Mouse (Mus musculus) liver, embryonic 15.5 days (tissue): Measurements from ENCODE around the gene Hs2st1. TPM values are rescaled to one million over a fixed set of nuclear protein-coding genes. Genes with fewer than 3 reads are reported as not detected.

Source experiments
- ATAC-seq: fragments of 200-750 bp; cut with Nextera tagmentation; 2 replicates; pipeline ENCODE4 v1.8.0; 2017; ENCODE audit warnings: moderate number of reproducible peaks, mild to moderate bottlenecking, moderate library complexity; ENCODE audit not compliant: insufficient read depth
- H3K27ac ChIP-seq: fragments of 300-500 bp; sonication (generic); replicated peaks from 2 replicates; pipeline ENCODE4 v1.5.1; 2015; ENCODE audit warnings: mild to moderate bottlenecking, inconsistent platforms
- H3K27me3 ChIP-seq: fragments of 300-500 bp; sonication (generic); 2 replicates; pipeline ENCODE4 v1.6.1; 2015; ENCODE audit warnings: mild to moderate bottlenecking, inconsistent platforms
- H3K36me3 ChIP-seq: fragments of 300-500 bp; sonication (generic); replicated peaks from 2 replicates; pipeline ENCODE4 v1.6.1; 2015; ENCODE audit warnings: moderate library complexity, mild to moderate bottlenecking, inconsistent platforms
- H3K4me1 ChIP-seq: fragments of 300-500 bp; sonication (generic); replicated peaks from 2 replicates; pipeline ENCODE4 v1.6.1; 2015; ENCODE audit warnings: inconsistent platforms
- H3K4me2 ChIP-seq: fragments of 300-500 bp; sonication (generic); 2 replicates; pipeline ENCODE4 v1.6.1; 2015; ENCODE audit warnings: moderate library complexity, mild to moderate bottlenecking, inconsistent platforms
- H3K4me3 ChIP-seq: fragments of 300-500 bp; sonication (generic); replicated peaks from 2 replicates; pipeline ENCODE4 v1.5.1; 2015; ENCODE audit warnings: mild to moderate bottlenecking, inconsistent platforms
- H3K9ac ChIP-seq: fragments of 300-500 bp; sonication (generic); 2 replicates; pipeline ENCODE4 v1.6.1; 2015; ENCODE audit warnings: moderate library complexity, mild to moderate bottlenecking, inconsistent platforms
- H3K9me3 ChIP-seq: fragments of 300-500 bp; sonication (generic); replicated peaks from 2 replicates; pipeline ENCODE4 v1.6.1; 2016; ENCODE audit warnings: inconsistent platforms
- WGBS: fragments of 180-500 bp; shearing (Covaris S2); methylation state at CpG from one replicate; pipeline ENCODE4 v1.1.7; 2015; ENCODE audit warnings: mixed read lengths; ENCODE audit not compliant: insufficient replicate concordance; 5-methylcytosine and 5-hydroxymethylcytosine counted together
- polyA plus RNA-seq: library from polyadenylated mRNA; unstranded; fragments of >200 nt; fragmentation: Nextera tagmentation; extraction: Ambion mirVana; gene quantifications from 2 replicates; pipeline ENCODE4 v1.2.1, GENCODE M21; 2015

Hs2st1 gene
- polyA plus RNA-seq, 1 experiment from 2014 or later, result 1.9 TPM

GRCm38 (mm10) chr3:144501930-144502329, 68.1 kb downstream of the Hs2st1 start:
- no peaks in the 10 kb centered on the region for H3K27me3 ChIP-seq
- H3K36me3 ChIP-seq, result no peaks in the 10 kb centered on the region
- H3K9ac ChIP-seq, result no peak overlapping the region
- 73% methylated on average over 7 of the region's 7 CpGs for WGBS
- H3K4me3 ChIP-seq, result no peak overlapping the region
- no peak overlapping the region for H3K27ac ChIP-seq
- H3K4me2 ChIP-seq, result no peak overlapping the region
- H3K4me1 ChIP-seq, result peaks cover 11% of the 10 kb centered on the region; the same call in 1 of the 2 replicates
- no peak for ATAC-seq
- no peaks in the 10 kb centered on the region for H3K9me3 ChIP-seq

- Histone ChIP-seq H3K9me3 (no peaks in the 10 kb centered on the region), H3K27me3 (no peaks in the 10 kb centered on the region), H3K4me1 (no peaks in the 10 kb centered on the region), H3K27ac (no peak overlapping the region), H3K9ac (no peak overlapping the region), H3K36me3 (no peaks in the 10 kb centered on the region), H3K4me2 (no peak overlapping the region), H3K4me3 (no peak overlapping the region)
- WGBS, result 65% methylated on average over 5 of the region's 5 CpGs
- ATAC-seq, result no peak
Observed at GRCm38 (mm10) chr3:144496762-144497161, 73.2 kb downstream of the Hs2st1 start.

- Histone ChIP-seq H3K9me3 (no peaks in the 10 kb centered on the region), H3K4me1 (no peaks in the 10 kb centered on the region), H3K4me3 (no peak overlapping the region), H3K27ac (no peak overlapping the region), H3K36me3 (no peaks in the 10 kb centered on the region), H3K27me3 (no peaks in the 10 kb centered on the region), H3K9ac (no peak overlapping the region), H3K4me2 (no peak overlapping the region)
- ATAC-seq, result no peak
- WGBS, result 73% methylated on average over 5 of the region's 5 CpGs
Observed at GRCm38 (mm10) chr3:144494838-144495237, 75.1 kb downstream of the Hs2st1 start.

GRCm38 (mm10) chr3:144488787-144489186, 81.2 kb downstream of the Hs2st1 start:
- H3K4me1 ChIP-seq, result peaks cover 3% of the 10 kb centered on the region; the same call in 1 of the 2 replicates
- no peaks in the 10 kb centered on the region for H3K36me3 ChIP-seq
- no peak overlapping the region for H3K4me3 ChIP-seq
- H3K9ac ChIP-seq, result no peak overlapping the region
- WGBS, result 48% methylated on average over 2 of the region's 2 CpGs
- H3K4me2 ChIP-seq, result no peak overlapping the region
- no peak for ATAC-seq
- no peak overlapping the region for H3K27ac ChIP-seq
- no peaks in the 10 kb centered on the region for H3K9me3 ChIP-seq
- H3K27me3 ChIP-seq, result no peaks in the 10 kb centered on the region

GRCm38 (mm10) chr3:144480595-144480994, 89.4 kb downstream of the Hs2st1 start:
- WGBS, result 83% methylated on average over 5 of the region's 5 CpGs

GRCm38 (mm10) chr3:144478427-144478794, 91.6 kb downstream of the Hs2st1 start:
- H3K36me3 ChIP-seq, result no peaks in the 10 kb centered on the region
- no peaks in the 10 kb centered on the region for H3K9me3 ChIP-seq
- H3K4me3 ChIP-seq, result no peak overlapping the region
- H3K27me3 ChIP-seq, result no peaks in the 10 kb centered on the region
- H3K4me2 ChIP-seq, result no peak overlapping the region
- no peak overlapping the region for H3K9ac ChIP-seq
- ATAC-seq, result no peak
- H3K4me1 ChIP-seq, result no peaks in the 10 kb centered on the region
- WGBS, result 84% methylated on average over 7 of the region's 7 CpGs
- H3K27ac ChIP-seq, result no peak overlapping the region

More at GRCm38 (mm10) chr3:144480595-144480994, 89.4 kb downstream of the Hs2st1 start:
- Histone ChIP-seq H3K36me3 (no peaks in the 10 kb centered on the region), H3K27ac (no peak overlapping the region), H3K4me2 (no peak overlapping the region), H3K27me3 (no peaks in the 10 kb centered on the region), H3K9ac (no peak overlapping the region), H3K4me1 (no peaks in the 10 kb centered on the region), H3K9me3 (no peaks in the 10 kb centered on the region), H3K4me3 (no peak overlapping the region)
- ATAC-seq, result no peak

- no peak overlapping the region for H3K9ac ChIP-seq
- no peaks in the 10 kb centered on the region for H3K36me3 ChIP-seq
- H3K4me3 ChIP-seq, result no peak overlapping the region
- H3K4me2 ChIP-seq, result no peak overlapping the region
- H3K27ac ChIP-seq, result no peak overlapping the region
- no peaks in the 10 kb centered on the region for H3K27me3 ChIP-seq
- no peak for ATAC-seq
- no peaks in the 10 kb centered on the region for H3K4me1 ChIP-seq
- WGBS, result 81% methylated on average over 12 of the region's 12 CpGs
- H3K9me3 ChIP-seq, result no peaks in the 10 kb centered on the region
Observed at GRCm38 (mm10) chr3:144477707-144478426, 92.1 kb downstream of the Hs2st1 start.

GRCm38 (mm10) chr3:144475891-144476290, 94.1 kb downstream of the Hs2st1 start:
- Histone ChIP-seq H3K4me1 (no peaks in the 10 kb centered on the region), H3K9ac (no peak overlapping the region), H3K9me3 (no peaks in the 10 kb centered on the region), H3K27ac (no peak overlapping the region), H3K4me3 (no peak overlapping the region), H3K4me2 (no peak overlapping the region), H3K36me3 (no peaks in the 10 kb centered on the region), H3K27me3 (no peaks in the 10 kb centered on the region)
- 74% methylated on average over 5 of the region's 5 CpGs for WGBS
- no peak for ATAC-seq

- ATAC-seq, result no peak
- 65% methylated on average over 5 of the region's 5 CpGs for WGBS
- Histone ChIP-seq H3K4me2 (no peak overlapping the region), H3K9ac (no peak overlapping the region), H3K4me3 (no peak overlapping the region), H3K36me3 (no peaks in the 10 kb centered on the region), H3K4me1 (no peaks in the 10 kb centered on the region), H3K27me3 (no peaks in the 10 kb centered on the region), H3K27ac (no peak overlapping the region), H3K9me3 (no peaks in the 10 kb centered on the region)
Observed at GRCm38 (mm10) chr3:144474726-144475125, 95.3 kb downstream of the Hs2st1 start.

GRCm38 (mm10) chr3:144471954-144472353, 98.0 kb downstream of the Hs2st1 start:
- WGBS, result 69% methylated on average over 3 of the region's 3 CpGs
- ATAC-seq, result no peak
- Histone ChIP-seq H3K9ac (no peak overlapping the region), H3K4me3 (no peak overlapping the region), H3K36me3 (no peaks in the 10 kb centered on the region), H3K27ac (no peak overlapping the region), H3K4me1 (no peaks in the 10 kb centered on the region), H3K4me2 (no peak overlapping the region), H3K27me3 (no peaks in the 10 kb centered on the region), H3K9me3 (no peaks in the 10 kb centered on the region)

- no peaks in the 10 kb centered on the region for H3K9me3 ChIP-seq
- H3K9ac ChIP-seq, result no peak overlapping the region
- no peak overlapping the region for H3K4me2 ChIP-seq
- no peaks in the 10 kb centered on the region for H3K4me1 ChIP-seq
- H3K36me3 ChIP-seq, result no peaks in the 10 kb centered on the region
- H3K27ac ChIP-seq, result no peak overlapping the region
- 64% methylated on average over 14 of the region's 14 CpGs for WGBS
- no peaks in the 10 kb centered on the region for H3K27me3 ChIP-seq
- no peak for ATAC-seq
- H3K4me3 ChIP-seq, result no peak overlapping the region
Observed at GRCm38 (mm10) chr3:144470901-144471300, 99.1 kb downstream of the Hs2st1 start.

- H3K36me3 ChIP-seq, result no peaks in the 10 kb centered on the region
- H3K4me3 ChIP-seq, result no peak overlapping the region
- H3K27ac ChIP-seq, result no peak overlapping the region
- H3K27me3 ChIP-seq, result no peaks in the 10 kb centered on the region
- H3K9ac ChIP-seq, result no peak overlapping the region
- no peaks in the 10 kb centered on the region for H3K9me3 ChIP-seq
- no peaks in the 10 kb centered on the region for H3K4me1 ChIP-seq
- 57% methylated on average over 10 of the region's 10 CpGs for WGBS
- H3K4me2 ChIP-seq, result no peak overlapping the region
- ATAC-seq, result no peak
Observed at GRCm38 (mm10) chr3:144467521-144467920, 102.5 kb downstream of the Hs2st1 start.
